Mouse (Mus musculus) lung, adult 2 months (tissue): ENCODE measurements around the gene Trim46. TPM values are rescaled to one million over a fixed set of nuclear protein-coding genes. Genes with fewer than 3 reads are reported as not detected.

Experiments
- DNase-seq: peaks from one replicate; pipeline ENCODE4 v3.0.0; 2022
- H3K4me1 ChIP-seq: fragments of 200-500 bp; 2 replicates; pipeline ENCODE4 v1.6.1; 2011; ENCODE audit warnings: low read length; ENCODE audit not compliant: control insufficient read depth, insufficient read depth
- H3K4me3 ChIP-seq: fragments of 200-500 bp; replicated peaks from 2 replicates; pipeline ENCODE3; 2011; ENCODE audit warnings: low read depth, mild to moderate bottlenecking, control low read depth, low read length; ENCODE audit errors: extremely low read depth
- CTCF ChIP-seq: fragments of 200-500 bp; IDR thresholded peaks from 2 replicates; pipeline ENCODE4 v1.5.1; 2011; ENCODE audit warnings: mild to moderate bottlenecking, low read length, control low read depth; ENCODE audit not compliant: insufficient read depth
- POLR2A ChIP-seq: fragments of 200-500 bp; IDR thresholded peaks from 2 replicates; pipeline ENCODE4 v1.6.1; 2011; ENCODE audit warnings: low read depth, mild to moderate bottlenecking, control low read depth, low read length, borderline replicate concordance; ENCODE audit errors: extremely low read depth
- WGBS: fragments of 180-500 bp; shearing (Covaris S2); methylation state at CpG from one replicate; pipeline ENCODE4 v1.1.7; 2018; 5-methylcytosine and 5-hydroxymethylcytosine counted together
- polyA plus RNA-seq: library from polyadenylated mRNA; depleted of rRNA; stranded (reverse); fragments of >200 nt; gene quantifications from 2 replicates; pipeline ENCODE4 v1.2.3, GENCODE M21; 2012; rRNA removed

The Trim46 gene
- polyA plus RNA-seq, 1 experiment: 11.0 TPM

- TF ChIP-seq POLR2A (no peak), CTCF (no peak)
- Histone ChIP-seq H3K4me1 (0 out of 2 replicates have a peak, but pooled peaks cover 4% of the 10 kb centered on the region), H3K4me3 (no peak overlapping the region)
- no peak for DNase-seq
- WGBS: 81% methylated on average over 18 of the region's 18 CpGs
These were observed 58.2 kb downstream of the Trim46 start for GRCm38 (mm10) chr3:89187690-89188477.

- no peak for TF ChIP-seq CTCF
- no peak for TF ChIP-seq POLR2A
- no peak overlapping the region for H3K4me3 ChIP-seq
- no peak for DNase-seq
- 59% methylated on average over 21 of the region's 23 CpGs for WGBS
- H3K4me1 ChIP-seq: peaks cover 7% of the 10 kb centered on the region; the same call in 1 of the 2 replicates
These were observed 58.9 kb downstream of the Trim46 start for GRCm38 (mm10) chr3:89187197-89187596.

Other genes with a start within 250 kb of the Trim46 start
- 56.3 and 61.3 TPM in 2 replicates for gene Rusc1, start 153.0 kb downstream of the Trim46 start, polyA plus RNA-seq
- gene Gm43738, start 145.2 kb downstream of the Trim46 start, polyA plus RNA-seq: not detected in 2 replicates
- 81.2 and 128 TPM in 2 replicates for gene Fdps, start 144.3 kb downstream of the Trim46 start, polyA plus RNA-seq
- 0.94 and 1.1 TPM in 2 replicates for gene Pklr, start 110.2 kb downstream of the Trim46 start, polyA plus RNA-seq
- 0.33 and 0.67 TPM in 2 replicates for gene Hcn3, start 86.1 kb downstream of the Trim46 start, polyA plus RNA-seq
- gene Clk2, start 81.5 kb downstream of the Trim46 start, polyA plus RNA-seq: 55.4 and 67.8 TPM in 2 replicates
- gene Scamp3, start 68.8 kb downstream of the Trim46 start, polyA plus RNA-seq: 123 and 127 TPM in 2 replicates
- gene Fam189b, start 63.2 kb downstream of the Trim46 start, polyA plus RNA-seq: 36.7 and 39.0 TPM in 2 replicates
- 56.4 and 94.2 TPM in 2 replicates for gene Gba, start 43.4 kb downstream of the Trim46 start, polyA plus RNA-seq
- 134 and 139 TPM in 2 replicates for gene Thbs3, start 31.1 kb downstream of the Trim46 start, polyA plus RNA-seq
- 107 and 110 TPM in 2 replicates for gene Mtx1, start 19.2 kb downstream of the Trim46 start, polyA plus RNA-seq
- 294 and 354 TPM in 2 replicates for gene Muc1, start 17.3 kb downstream of the Trim46 start, polyA plus RNA-seq
- 189 and 252 TPM in 2 replicates for gene Krtcap2, start 343 bp downstream of the Trim46 start, polyA plus RNA-seq
- 411 and 476 TPM in 2 replicates for gene Dpm3, start 13.0 kb upstream of the Trim46 start, polyA plus RNA-seq
- 228 and 297 TPM in 2 replicates for gene Slc50a1, start 24.3 kb upstream of the Trim46 start, polyA plus RNA-seq
- gene Efna1, start 34.8 kb upstream of the Trim46 start, polyA plus RNA-seq: 132 and 134 TPM in 2 replicates
- gene Efna3, start 76.7 kb upstream of the Trim46 start, polyA plus RNA-seq: 4.1 and 20.3 TPM in 2 replicates
- 7.3 and 9.3 TPM in 2 replicates for gene Efna4, start 91.7 kb upstream of the Trim46 start, polyA plus RNA-seq
- 190 and 225 TPM in 2 replicates for gene Adam15, start 103.7 kb upstream of the Trim46 start, polyA plus RNA-seq
- 0.28 and 0.31 TPM in 2 replicates for gene Dcst2, start 115.7 kb upstream of the Trim46 start, polyA plus RNA-seq
- gene Dcst1, start 118.9 kb upstream of the Trim46 start, polyA plus RNA-seq: 0.06 TPM in 1 of 2 replicates, not detected in the other
- 63.0 and 64.0 TPM in 2 replicates for gene Zbtb7b, start 148.5 kb upstream of the Trim46 start, polyA plus RNA-seq
- gene Lenep, start 156.5 kb upstream of the Trim46 start, polyA plus RNA-seq: 0.45 and 1.5 TPM in 2 replicates
- gene Flad1, start 165.6 kb upstream of the Trim46 start, polyA plus RNA-seq: 22.9 and 26.6 TPM in 2 replicates
- gene Cks1b, start 172.1 kb upstream of the Trim46 start, polyA plus RNA-seq: 6.7 and 11.7 TPM in 2 replicates
- 69.8 and 84.6 TPM in 2 replicates for gene Shc1, start 172.1 kb upstream of the Trim46 start, polyA plus RNA-seq
- 60.6 and 138 TPM in 2 replicates for gene Pygo2, start 183.9 kb upstream of the Trim46 start, polyA plus RNA-seq
- gene Pbxip1, start 190.4 kb upstream of the Trim46 start, polyA plus RNA-seq: 66.2 and 78.1 TPM in 2 replicates
- 35.3 and 52.1 TPM in 2 replicates for gene Pmvk, start 208.2 kb upstream of the Trim46 start, polyA plus RNA-seq